Mouse (Mus musculus) testis, adult 2 months (tissue): ENCODE measurements at regions not wholly inside any gene's neighbourhood (a gene's known extent, or its start where the extent isn't known, plus 50 kb on each side); places are given as distances from the start of the nearest gene placed in this dataset.
"Not testable (repeated sequence)": the region's sequence is repeated elsewhere in the genome, so short reads cannot be mapped to it uniquely, and the experiment has no call there.

Experiments
- H3K27ac ChIP-seq: fragments of 200-500 bp; 2 replicates; pipeline ENCODE4 v1.5.1; 2012; ENCODE audit warnings: low read depth, low read length; ENCODE audit not compliant: control insufficient read depth, insufficient read depth
- H3K27me3 ChIP-seq: fragments of 200-500 bp; 2 replicates; pipeline ENCODE4 v1.6.1; 2012; ENCODE audit warnings: mild to moderate bottlenecking, low read length, moderate library complexity; ENCODE audit not compliant: control insufficient read depth, insufficient read depth
- H3K36me3 ChIP-seq: fragments of 200-500 bp; 2 replicates; pipeline ENCODE4 v1.6.1; 2012; ENCODE audit warnings: mild to moderate bottlenecking, low read length; ENCODE audit not compliant: control insufficient read depth, insufficient read depth
- H3K4me1 ChIP-seq: fragments of 200-500 bp; 2 replicates; pipeline ENCODE4 v1.6.1; 2012; ENCODE audit warnings: low read length; ENCODE audit not compliant: control insufficient read depth, insufficient read depth
- H3K4me3 ChIP-seq: fragments of 200-500 bp; 2 replicates; pipeline ENCODE4 v1.5.1; 2012; ENCODE audit warnings: low read depth, mild to moderate bottlenecking, low read length, moderate library complexity, mixed read lengths; ENCODE audit not compliant: control insufficient read depth
- CTCF ChIP-seq: fragments of 200-500 bp; IDR thresholded peaks from 2 replicates; pipeline ENCODE4 v1.5.1; 2012; ENCODE audit warnings: low read depth, mild to moderate bottlenecking, inconsistent platforms, low read length, moderate library complexity; ENCODE audit not compliant: control insufficient read depth, insufficient read depth, insufficient replicate concordance
- POLR2A ChIP-seq: fragments of 200-500 bp; IDR thresholded peaks from 2 replicates; pipeline ENCODE4 v1.6.1; 2012; ENCODE audit warnings: low read depth, mild to moderate bottlenecking, inconsistent platforms, low read length, moderate library complexity; ENCODE audit not compliant: control insufficient read depth

- no peaks in the 10 kb centered on the region for H3K27me3 ChIP-seq
- peaks cover 9% of the 10 kb centered on the region for H3K4me1 ChIP-seq
- TF ChIP-seq POLR2A, result no peak
- TF ChIP-seq CTCF, result no peak
- peak overlapping the region; percentile 70 for H3K4me3 ChIP-seq
- H3K27ac ChIP-seq, result no peak overlapping the region
- H3K36me3 ChIP-seq, result no peaks in the 10 kb centered on the region
Measured at GRCm38 (mm10) chr5:100279474-100279873, 119.9 kb upstream of the Tmem150c start.

- no peak for TF ChIP-seq CTCF
- TF ChIP-seq POLR2A, result no peak
- no peak overlapping the region for H3K4me3 ChIP-seq
- no peaks in the 10 kb centered on the region for H3K27me3 ChIP-seq
- no peak overlapping the region for H3K27ac ChIP-seq
- H3K36me3 ChIP-seq, result no peaks in the 10 kb centered on the region
- peaks cover 3% of the 10 kb centered on the region for H3K4me1 ChIP-seq
Measured at GRCm38 (mm10) chr5:100274674-100275073, 115.1 kb upstream of the Tmem150c start.

- H3K27me3 ChIP-seq, H3K36me3 ChIP-seq, H3K27ac ChIP-seq, H3K4me1 ChIP-seq, H3K4me3 ChIP-seq: not testable (repeated sequence)
Measured at GRCm38 (mm10) chr5:100271975-100272374, 112.4 kb upstream of the Tmem150c start.

- no peaks in the 10 kb centered on the region for H3K36me3 ChIP-seq
- TF ChIP-seq CTCF (no peak), POLR2A (no peak)
- no peak overlapping the region for H3K27ac ChIP-seq
- H3K4me3 ChIP-seq, result no peak overlapping the region
- H3K27me3 ChIP-seq, result no peaks in the 10 kb centered on the region
- no peaks in the 10 kb centered on the region for H3K4me1 ChIP-seq
Measured at GRCm38 (mm10) chr5:100270841-100271686, 111.5 kb upstream of the Tmem150c start.

- H3K4me3 ChIP-seq, result no peak overlapping the region
- TF ChIP-seq POLR2A, result no peak
- TF ChIP-seq CTCF, result no peak
- no peaks in the 10 kb centered on the region for H3K36me3 ChIP-seq
- no peaks in the 10 kb centered on the region for H3K4me1 ChIP-seq
- no peak overlapping the region for H3K27ac ChIP-seq
- no peaks in the 10 kb centered on the region for H3K27me3 ChIP-seq
Measured at GRCm38 (mm10) chr5:100268111-100268878, 108.7 kb upstream of the Tmem150c start.

- Histone ChIP-seq H3K36me3 (no peaks in the 10 kb centered on the region), H3K4me3 (no peak overlapping the region), H3K4me1 (no peaks in the 10 kb centered on the region), H3K27ac (no peak overlapping the region), H3K27me3 (no peaks in the 10 kb centered on the region)
- TF ChIP-seq POLR2A (no peak), CTCF (no peak)
Measured at GRCm38 (mm10) chr5:100266671-100267510, 107.3 kb upstream of the Tmem150c start.

GRCm38 (mm10) chr5:100259803-100260693 is 100.4 kb upstream of the Tmem150c start:
- Histone ChIP-seq H3K4me1 (no peaks in the 10 kb centered on the region), H3K4me3 (no peak overlapping the region), H3K36me3 (no peaks in the 10 kb centered on the region), H3K27me3 (no peaks in the 10 kb centered on the region), H3K27ac (no peak overlapping the region)
- TF ChIP-seq CTCF, result no peak
- TF ChIP-seq POLR2A, result no peak
